Mouse (Mus musculus): ENCODE results near the gene Cdk5r1. TPM values are rescaled to one million over a fixed set of nuclear protein-coding genes. Genes with fewer than 3 reads are reported as not detected.

Gene Cdk5r1
- polyA plus RNA-seq, 1 experiment, result 2.2 TPM

- TF ChIP-seq GATA1 (IDR thresholded peaks at IDR 0.05; ENCODE audit: low read length), result no peak
Measured at GRCm38 (mm10) chr11:80493186-80493585, 16.4 kb downstream of the Cdk5r1 start.

GRCm38 (mm10) chr11:80494852-80495251 lies 18.0 kb downstream of the Cdk5r1 start:
- no peak for TF ChIP-seq GATA1 (IDR thresholded peaks at IDR 0.05; ENCODE audit: low read length)

- TF ChIP-seq GATA1 (IDR thresholded peaks at IDR 0.05; ENCODE audit: low read length), result no peak
Measured at GRCm38 (mm10) chr11:80495972-80496371, 19.1 kb downstream of the Cdk5r1 start.

- no peak for TF ChIP-seq GATA1 (IDR thresholded peaks at IDR 0.05; ENCODE audit: low read length)
Measured at GRCm38 (mm10) chr11:80496640-80497039, 19.8 kb downstream of the Cdk5r1 start.

- TF ChIP-seq GATA1 (IDR thresholded peaks at IDR 0.05; ENCODE audit: low read length), result no peak
Measured at GRCm38 (mm10) chr11:80497225-80497919, 20.5 kb downstream of the Cdk5r1 start.

GRCm38 (mm10) chr11:80498328-80499070 lies 21.7 kb downstream of the Cdk5r1 start:
- no peak for TF ChIP-seq GATA1 (IDR thresholded peaks at IDR 0.05; ENCODE audit: low read length)

- TF ChIP-seq GATA1 (IDR thresholded peaks at IDR 0.05; ENCODE audit: low read length), result no peak
Measured at GRCm38 (mm10) chr11:80499550-80499952, 22.7 kb downstream of the Cdk5r1 start.

- no peak for TF ChIP-seq GATA1 (IDR thresholded peaks at IDR 0.05; ENCODE audit: low read length)
Measured at GRCm38 (mm10) chr11:80503281-80503680, 26.5 kb downstream of the Cdk5r1 start.

GRCm38 (mm10) chr11:80503726-80504452 lies 27.1 kb downstream of the Cdk5r1 start:
- TF ChIP-seq GATA1 (IDR thresholded peaks at IDR 0.05; ENCODE audit: low read length), result no peak

- no peak for TF ChIP-seq GATA1 (IDR thresholded peaks at IDR 0.05; ENCODE audit: low read length)
Measured at GRCm38 (mm10) chr11:80504519-80505385, 27.9 kb downstream of the Cdk5r1 start.

GRCm38 (mm10) chr11:80505581-80505980 lies 28.8 kb downstream of the Cdk5r1 start:
- TF ChIP-seq GATA1 (IDR thresholded peaks at IDR 0.05; ENCODE audit: low read length), result no peak

- no peak for TF ChIP-seq GATA1 (IDR thresholded peaks at IDR 0.05; ENCODE audit: low read length)
Measured at GRCm38 (mm10) chr11:80506483-80506882, 29.7 kb downstream of the Cdk5r1 start.

GRCm38 (mm10) chr11:80507791-80508190 lies 31.0 kb downstream of the Cdk5r1 start:
- no peak for TF ChIP-seq GATA1 (IDR thresholded peaks at IDR 0.05; ENCODE audit: low read length)

GRCm38 (mm10) chr11:80508361-80509175 lies 31.7 kb downstream of the Cdk5r1 start:
- TF ChIP-seq GATA1 (IDR thresholded peaks at IDR 0.05; ENCODE audit: low read length), result no peak

- no peak for TF ChIP-seq GATA1 (IDR thresholded peaks at IDR 0.05; ENCODE audit: low read length)
Measured at GRCm38 (mm10) chr11:80509176-80509506, 32.3 kb downstream of the Cdk5r1 start.
